Mouse (Mus musculus): ENCODE results near the gene Itpk1. TPM values are rescaled to one million over a fixed set of nuclear protein-coding genes. Genes with fewer than 3 reads are reported as not detected.

Gene Itpk1
- polyA plus RNA-seq, 1 experiment from 2014 or later, result 40.6 TPM

- 83% methylated on average over 11 of the region's 11 CpGs for WGBS
- Histone ChIP-seq H3K36me3 (ENCODE audit: control insufficient read depth, insufficient read depth, low read length) (no peaks in the 10 kb centered on the region), H3K9me3 (ENCODE audit: control insufficient read depth, low read length) (no peaks in the 10 kb centered on the region), H3K4me1 (ENCODE audit: control insufficient read depth, insufficient read depth, low read length) (no peaks in the 10 kb centered on the region), H3K4me2 (ENCODE audit: low read depth, low read length) (no peak overlapping the region), H3K9ac (replicated peaks; ENCODE audit: low read depth, low read length) (no peak overlapping the region), H3K27me3 (ENCODE audit: control insufficient read depth, insufficient read depth, low read length) (no peaks in the 10 kb centered on the region), H3K4me3 (ENCODE audit: low read depth, low read length) (no peak overlapping the region), H3K27ac (ENCODE audit: low read depth, low read length) (no peak overlapping the region)
- no peak for ATAC-seq (ENCODE audit: low read depth)
Observed at GRCm38 (mm10) chr12:102663349-102664051, 41.2 kb downstream of the Itpk1 start.

GRCm38 (mm10) chr12:102661772-102662171 is 43.0 kb downstream of the Itpk1 start:
- Histone ChIP-seq H3K4me2 (ENCODE audit: low read depth, low read length) (no peak overlapping the region), H3K27me3 (ENCODE audit: control insufficient read depth, insufficient read depth, low read length) (no peaks in the 10 kb centered on the region), H3K27ac (ENCODE audit: low read depth, low read length) (no peak overlapping the region), H3K4me3 (ENCODE audit: low read depth, low read length) (no peak overlapping the region), H3K9ac (replicated peaks; ENCODE audit: low read depth, low read length) (no peak overlapping the region), H3K9me3 (ENCODE audit: control insufficient read depth, low read length) (no peaks in the 10 kb centered on the region), H3K36me3 (ENCODE audit: control insufficient read depth, insufficient read depth, low read length) (no peaks in the 10 kb centered on the region), H3K4me1 (ENCODE audit: control insufficient read depth, insufficient read depth, low read length) (no peaks in the 10 kb centered on the region)
- WGBS, result 83% methylated on average over 7 of the region's 7 CpGs
- ATAC-seq (ENCODE audit: low read depth), result no peak

GRCm38 (mm10) chr12:102660906-102661651 is 43.7 kb downstream of the Itpk1 start:
- no peaks in the 10 kb centered on the region for H3K9me3 ChIP-seq (ENCODE audit: control insufficient read depth, low read length)
- no peaks in the 10 kb centered on the region for H3K36me3 ChIP-seq (ENCODE audit: control insufficient read depth, insufficient read depth, low read length)
- H3K4me1 ChIP-seq (ENCODE audit: control insufficient read depth, insufficient read depth, low read length), result no peaks in the 10 kb centered on the region
- no peak for ATAC-seq (ENCODE audit: low read depth)
- H3K4me3 ChIP-seq (ENCODE audit: low read depth, low read length), result no peak overlapping the region
- H3K27me3 ChIP-seq (ENCODE audit: control insufficient read depth, insufficient read depth, low read length), result no peaks in the 10 kb centered on the region
- WGBS, result 90% methylated on average over 8 of the region's 8 CpGs
- no peak overlapping the region for H3K27ac ChIP-seq (ENCODE audit: low read depth, low read length)
- no peak overlapping the region for H3K4me2 ChIP-seq (ENCODE audit: low read depth, low read length)
- no peak overlapping the region for H3K9ac ChIP-seq (replicated peaks; ENCODE audit: low read depth, low read length)

GRCm38 (mm10) chr12:102653003-102653402 is 51.7 kb downstream of the Itpk1 start:
- H3K4me3 ChIP-seq (ENCODE audit: low read depth, low read length), result no peak overlapping the region
- 70% methylated on average over 6 of the region's 6 CpGs for WGBS
- H3K36me3 ChIP-seq (ENCODE audit: control insufficient read depth, insufficient read depth, low read length), result no peaks in the 10 kb centered on the region
- ATAC-seq (ENCODE audit: low read depth), result no peak
- H3K27me3 ChIP-seq (ENCODE audit: control insufficient read depth, insufficient read depth, low read length), result no peaks in the 10 kb centered on the region
- no peak overlapping the region for H3K27ac ChIP-seq (ENCODE audit: low read depth, low read length)
- no peaks in the 10 kb centered on the region for H3K4me1 ChIP-seq (ENCODE audit: control insufficient read depth, insufficient read depth, low read length)
- no peak overlapping the region for H3K4me2 ChIP-seq (ENCODE audit: low read depth, low read length)
- no peaks in the 10 kb centered on the region for H3K9me3 ChIP-seq (ENCODE audit: control insufficient read depth, low read length)
- H3K9ac ChIP-seq (replicated peaks; ENCODE audit: low read depth, low read length), result no peak overlapping the region

GRCm38 (mm10) chr12:102652420-102652819 is 52.3 kb downstream of the Itpk1 start:
- WGBS, result 76% methylated on average over 8 of the region's 8 CpGs
- Histone ChIP-seq H3K36me3 (ENCODE audit: control insufficient read depth, insufficient read depth, low read length) (no peaks in the 10 kb centered on the region), H3K4me1 (ENCODE audit: control insufficient read depth, insufficient read depth, low read length) (no peaks in the 10 kb centered on the region)

GRCm38 (mm10) chr12:102651871-102652270 is 52.9 kb downstream of the Itpk1 start:
- Histone ChIP-seq H3K27ac (ENCODE audit: low read depth, low read length) (no peak overlapping the region), H3K36me3 (ENCODE audit: control insufficient read depth, insufficient read depth, low read length) (no peaks in the 10 kb centered on the region), H3K27me3 (ENCODE audit: control insufficient read depth, insufficient read depth, low read length) (no peaks in the 10 kb centered on the region), H3K4me3 (ENCODE audit: low read depth, low read length) (no peak overlapping the region), H3K9ac (replicated peaks; ENCODE audit: low read depth, low read length) (no peak overlapping the region), H3K4me1 (ENCODE audit: control insufficient read depth, insufficient read depth, low read length) (no peaks in the 10 kb centered on the region), H3K4me2 (ENCODE audit: low read depth, low read length) (no peak overlapping the region), H3K9me3 (ENCODE audit: control insufficient read depth, low read length) (no peaks in the 10 kb centered on the region)
- WGBS, result 80% methylated on average over 8 of the region's 8 CpGs
- ATAC-seq (ENCODE audit: low read depth), result no peak

More at GRCm38 (mm10) chr12:102652420-102652819, 52.3 kb downstream of the Itpk1 start:
- H3K9ac ChIP-seq (replicated peaks; ENCODE audit: low read depth, low read length), result no peak overlapping the region
- H3K9me3 ChIP-seq (ENCODE audit: control insufficient read depth, low read length), result no peaks in the 10 kb centered on the region
- H3K4me2 ChIP-seq (ENCODE audit: low read depth, low read length), result no peak overlapping the region
- no peak overlapping the region for H3K4me3 ChIP-seq (ENCODE audit: low read depth, low read length)
- H3K27ac ChIP-seq (ENCODE audit: low read depth, low read length), result no peak overlapping the region
- ATAC-seq (ENCODE audit: low read depth), result no peak
- no peaks in the 10 kb centered on the region for H3K27me3 ChIP-seq (ENCODE audit: control insufficient read depth, insufficient read depth, low read length)

- 88% methylated on average over 8 of the region's 8 CpGs for WGBS
- H3K4me1 ChIP-seq (ENCODE audit: control insufficient read depth, insufficient read depth, low read length), result no peaks in the 10 kb centered on the region
- no peak overlapping the region for H3K4me3 ChIP-seq (ENCODE audit: low read depth, low read length)
Observed at GRCm38 (mm10) chr12:102651401-102651800, 53.3 kb downstream of the Itpk1 start.

GRCm38 (mm10) chr12:102650649-102651048 is 54.1 kb downstream of the Itpk1 start:
- H3K4me3 ChIP-seq (ENCODE audit: low read depth, low read length), result no peak overlapping the region
- H3K27ac ChIP-seq (ENCODE audit: low read depth, low read length), result no peak overlapping the region
- ATAC-seq (ENCODE audit: low read depth), result no peak
- H3K9me3 ChIP-seq (ENCODE audit: control insufficient read depth, low read length), result no peaks in the 10 kb centered on the region
- no peak overlapping the region for H3K9ac ChIP-seq (replicated peaks; ENCODE audit: low read depth, low read length)
- 93% methylated on average over 4 of the region's 4 CpGs for WGBS
- no peaks in the 10 kb centered on the region for H3K36me3 ChIP-seq (ENCODE audit: control insufficient read depth, insufficient read depth, low read length)
- no peak overlapping the region for H3K4me2 ChIP-seq (ENCODE audit: low read depth, low read length)
- no peaks in the 10 kb centered on the region for H3K27me3 ChIP-seq (ENCODE audit: control insufficient read depth, insufficient read depth, low read length)
- H3K4me1 ChIP-seq (ENCODE audit: control insufficient read depth, insufficient read depth, low read length), result no peaks in the 10 kb centered on the region

More at GRCm38 (mm10) chr12:102651401-102651800, 53.3 kb downstream of the Itpk1 start:
- ATAC-seq (ENCODE audit: low read depth), result no peak
- Histone ChIP-seq H3K9ac (replicated peaks; ENCODE audit: low read depth, low read length) (no peak overlapping the region), H3K27me3 (ENCODE audit: control insufficient read depth, insufficient read depth, low read length) (no peaks in the 10 kb centered on the region), H3K36me3 (ENCODE audit: control insufficient read depth, insufficient read depth, low read length) (no peaks in the 10 kb centered on the region), H3K9me3 (ENCODE audit: control insufficient read depth, low read length) (no peaks in the 10 kb centered on the region), H3K4me2 (ENCODE audit: low read depth, low read length) (no peak overlapping the region), H3K27ac (ENCODE audit: low read depth, low read length) (no peak overlapping the region)

- Histone ChIP-seq H3K4me1 (ENCODE audit: control insufficient read depth, insufficient read depth, low read length) (no peaks in the 10 kb centered on the region), H3K9me3 (ENCODE audit: control insufficient read depth, low read length) (no peaks in the 10 kb centered on the region), H3K27ac (ENCODE audit: low read depth, low read length) (no peak overlapping the region), H3K9ac (replicated peaks; ENCODE audit: low read depth, low read length) (no peak overlapping the region), H3K4me3 (ENCODE audit: low read depth, low read length) (no peak overlapping the region), H3K27me3 (ENCODE audit: control insufficient read depth, insufficient read depth, low read length) (no peaks in the 10 kb centered on the region), H3K36me3 (ENCODE audit: control insufficient read depth, insufficient read depth, low read length) (no peaks in the 10 kb centered on the region), H3K4me2 (ENCODE audit: low read depth, low read length) (no peak overlapping the region)
- WGBS, result 78% methylated on average over 14 of the region's 14 CpGs
- ATAC-seq (ENCODE audit: low read depth), result no peak
Observed at GRCm38 (mm10) chr12:102647839-102648564, 56.7 kb downstream of the Itpk1 start.

Measured in neural tube, embryonic 14.5 days (tissue).